Mouse (Mus musculus) limb, embryonic 14.5 days (tissue): ENCODE results near the gene Nfyc. TPM values are rescaled to one million over a fixed set of nuclear protein-coding genes. Genes with fewer than 3 reads are reported as not detected.
A peak's percentile ranks its signal among the peaks of the same experiment; 100 is the strongest.

Experiments used
- ATAC-seq: fragments of 200-750 bp; cut with Nextera tagmentation; 2 replicates; pipeline ENCODE4 v1.8.0; 2017; ENCODE audit warnings: low read depth, moderate number of reproducible peaks, moderate TSS enrichment; ENCODE audit not compliant: low FRiP score
- DNase-seq: peaks from one replicate; pipeline ENCODE4 v3.0.0-alpha.2; 2015; ENCODE audit warnings: low spot score
- H3K27ac ChIP-seq: fragments of 300-500 bp; sonication (generic); replicated peaks from 2 replicates; pipeline ENCODE4 v1.5.1; 2014; ENCODE audit warnings: low read depth, mild to moderate bottlenecking, low read length, moderate library complexity, mixed read lengths
- H3K27me3 ChIP-seq: fragments of 300-500 bp; sonication (generic); 2 replicates; pipeline ENCODE4 v1.6.1; 2014; ENCODE audit warnings: low read length, mixed read lengths; ENCODE audit not compliant: control insufficient read depth, insufficient read depth
- H3K36me3 ChIP-seq: fragments of 300-500 bp; sonication (generic); 2 replicates; pipeline ENCODE4 v1.6.1; 2014; ENCODE audit warnings: mild to moderate bottlenecking, low read length, moderate library complexity, mixed read lengths; ENCODE audit not compliant: control insufficient read depth, insufficient read depth
- H3K4me1 ChIP-seq: fragments of 300-500 bp; sonication (generic); 2 replicates; pipeline ENCODE4 v1.6.1; 2014; ENCODE audit warnings: antibody characterized with exemption, low read length, mixed read lengths; ENCODE audit not compliant: control insufficient read depth, insufficient read depth
- H3K4me2 ChIP-seq: fragments of 300-500 bp; sonication (generic); replicated peaks from 2 replicates; pipeline ENCODE4 v1.6.1; 2014; ENCODE audit warnings: low read depth, mild to moderate bottlenecking, low read length, moderate library complexity; ENCODE audit not compliant: severe bottlenecking
- H3K4me3 ChIP-seq: fragments of 300-500 bp; sonication (generic); replicated peaks from 2 replicates; pipeline ENCODE4 v1.5.1; 2014; ENCODE audit warnings: low read length
- H3K9ac ChIP-seq: fragments of 300-500 bp; sonication (generic); 2 replicates; pipeline ENCODE4 v1.6.1; 2014; ENCODE audit warnings: mild to moderate bottlenecking, low read depth, low read length, moderate library complexity; ENCODE audit not compliant: severe bottlenecking
- H3K9me3 ChIP-seq: fragments of 300-500 bp; sonication (generic); 2 replicates; pipeline ENCODE4 v1.6.1; 2016; ENCODE audit warnings: low read length; ENCODE audit not compliant: control insufficient read depth
- POLR2A ChIP-seq: fragments of 200-500 bp; IDR thresholded peaks from 2 replicates; pipeline ENCODE4 v1.8.0; 2012; ENCODE audit warnings: inconsistent platforms, mild to moderate bottlenecking, moderate library complexity, borderline replicate concordance; ENCODE audit not compliant: insufficient read depth, insufficient read length; ENCODE audit errors: extremely low read depth
- WGBS: fragments of 180-500 bp; shearing (Covaris S2); extraction: QIAGEN DNeasy Blood & Tissue Kit; methylation state at CpG from one replicate; pipeline ENCODE4 v1.1.7; 2014; 5-methylcytosine and 5-hydroxymethylcytosine counted together
- polyA plus RNA-seq, 2 experiments: library from polyadenylated mRNA; depleted of rRNA in 1 of 2; stranded (reverse) in 1 of 2; unstranded in 1 of 2; fragments of >200 nt; fragmentation: Nextera tagmentation in 1 of 2; extraction: Ambion mirVana in 1 of 2; gene quantifications; 2 replicates each; pipeline versions ENCODE4 v1.2.1 to v1.2.3; 2012 to 2014

Gene Nfyc
- polyA plus RNA-seq, 2 experiments: 108 to 170 TPM

DNA sequence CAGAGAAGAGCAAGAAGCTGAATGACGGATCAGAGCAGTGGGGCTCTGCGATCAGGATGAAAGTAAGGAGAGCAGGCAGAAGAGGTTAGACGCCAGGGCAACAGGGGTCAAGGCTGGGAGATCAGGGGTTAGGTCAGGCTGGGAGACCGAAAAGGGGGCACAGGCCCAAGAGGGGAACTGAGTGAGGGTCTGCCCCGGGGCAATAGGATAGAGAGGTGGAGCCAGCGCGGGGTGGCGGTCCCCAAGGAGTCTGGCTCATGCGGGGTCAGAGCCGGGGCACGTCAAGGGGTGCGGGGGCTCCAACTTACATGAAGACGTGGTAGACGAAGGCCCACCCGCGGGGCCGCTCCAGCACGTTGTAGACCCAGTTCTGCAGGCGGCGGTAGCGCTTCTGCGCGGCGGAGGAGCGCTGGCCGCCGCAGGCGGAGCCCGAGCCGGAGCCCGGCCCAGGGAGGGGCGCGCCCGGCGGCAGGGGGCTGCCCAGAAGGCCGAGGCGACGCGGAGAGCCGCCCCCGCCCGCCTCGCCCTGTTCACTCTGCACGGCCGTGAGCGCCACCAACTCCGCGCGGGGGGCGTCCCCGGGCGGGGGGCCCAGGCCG is 84.7 kb downstream of the Nfyc start:
- Histone ChIP-seq H3K4me1 (peaks cover 7% of the 10 kb centered on the region; the same call in 1 of the 2 replicates), H3K9me3 (no peaks in the 10 kb centered on the region)
- peak; percentile 77 for ATAC-seq

GRCm38 (mm10) chr4:120745731-120746551 is 85.4 kb downstream of the Nfyc start:
- ATAC-seq (no peak), DNase-seq (no peak)
- Histone ChIP-seq H3K36me3 (no peaks in the 10 kb centered on the region), H3K4me1 (peaks cover 7% of the 10 kb centered on the region; the same call in 1 of the 2 replicates), H3K9ac (no peak overlapping the region), H3K27me3 (peaks cover 62% of the 10 kb centered on the region), H3K9me3 (no peaks in the 10 kb centered on the region), H3K4me2 (no peak overlapping the region), H3K27ac (no peak overlapping the region), H3K4me3 (no peak overlapping the region)
- WGBS: 40% methylated on average over 10 of the region's 10 CpGs
- TF ChIP-seq POLR2A: no peak

More for the DNA sequence above, 84.7 kb downstream of the Nfyc start:
- WGBS: 10% methylated on average over 17 of the region's 53 CpGs
- peak overlapping the region; percentile 64 for H3K4me3 ChIP-seq
- peak overlapping the region; percentile 51 for H3K9ac ChIP-seq
- H3K36me3 ChIP-seq: no peaks in the 10 kb centered on the region
- no peak overlapping the region for H3K27ac ChIP-seq
- H3K27me3 ChIP-seq: peaks cover 66% of the 10 kb centered on the region
- peak overlapping the region; percentile 99 for H3K4me2 ChIP-seq
- no peak for DNase-seq
- TF ChIP-seq POLR2A: no peak

DNA sequence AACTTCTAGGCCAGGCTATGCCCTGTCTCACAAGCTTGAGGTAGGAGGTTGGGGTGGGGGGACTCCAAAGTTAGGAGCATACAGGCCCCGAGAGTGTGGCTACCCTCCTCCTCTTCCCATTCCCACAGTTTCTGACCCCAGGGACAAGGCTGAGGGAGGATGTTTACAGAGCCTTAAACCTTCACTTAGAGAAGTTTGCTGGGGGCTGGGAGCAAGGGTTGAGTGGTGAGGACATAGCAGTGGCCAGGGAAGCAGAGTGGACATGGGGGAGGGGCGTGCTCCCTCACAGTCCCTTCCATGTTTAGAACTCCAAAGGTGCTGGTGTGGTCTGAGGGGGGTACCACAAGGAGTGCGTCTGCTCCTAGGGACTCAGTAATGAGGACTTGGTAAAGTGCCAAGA is 87.7 kb downstream of the Nfyc start:
- no peak for TF ChIP-seq POLR2A
- no peaks in the 10 kb centered on the region for H3K9me3 ChIP-seq
- peaks cover 7% of the 10 kb centered on the region; the same call in 1 of the 2 replicates for H3K4me1 ChIP-seq
- no peak overlapping the region for H3K4me3 ChIP-seq
- H3K9ac ChIP-seq: no peak overlapping the region
- no peak for DNase-seq
- no peak overlapping the region for H3K4me2 ChIP-seq
- H3K27me3 ChIP-seq: peaks cover 43% of the 10 kb centered on the region
- no peak for ATAC-seq
- WGBS: 53% methylated on average over 3 of the region's 3 CpGs
- no peaks in the 10 kb centered on the region for H3K36me3 ChIP-seq
- H3K27ac ChIP-seq: no peak overlapping the region

DNA sequence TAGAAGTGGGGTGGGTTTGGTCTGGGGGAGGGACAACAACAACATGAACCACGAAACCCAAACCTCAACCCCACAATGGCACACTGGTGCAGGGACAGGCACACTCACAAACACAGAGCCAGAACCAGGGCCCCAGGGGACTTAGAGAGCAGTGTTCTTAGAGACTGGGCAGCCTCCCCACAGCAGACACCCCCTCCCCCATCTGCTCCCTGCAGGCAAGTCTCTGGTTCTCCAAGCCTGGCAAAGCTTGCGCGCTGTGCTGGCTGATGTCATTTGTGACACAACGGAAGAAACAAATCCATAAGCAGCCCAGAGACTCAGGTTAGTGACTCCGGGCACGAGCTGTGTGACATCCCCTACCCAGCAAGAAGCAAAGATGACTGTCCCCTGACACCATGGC is 90.1 kb downstream of the Nfyc start:
- H3K9me3 ChIP-seq: no peaks in the 10 kb centered on the region
- TF ChIP-seq POLR2A: no peak
- H3K27ac ChIP-seq: no peak overlapping the region
- H3K4me3 ChIP-seq: no peak overlapping the region
- no peaks in the 10 kb centered on the region for H3K36me3 ChIP-seq
- H3K4me1 ChIP-seq: 0 out of 2 replicates have a peak, but pooled peaks cover under 1% of the 10 kb centered on the region
- no peak overlapping the region for H3K9ac ChIP-seq
- DNase-seq (no peak), ATAC-seq (no peak)
- 75% methylated on average over 6 of the region's 6 CpGs for WGBS
- no peak overlapping the region for H3K4me2 ChIP-seq
- H3K27me3 ChIP-seq: peaks cover 23% of the 10 kb centered on the region

GRCm38 (mm10) chr4:120734012-120734622 is 97.3 kb downstream of the Nfyc start:
- Histone ChIP-seq H3K27ac (no peak overlapping the region), H3K4me1 (peaks cover 14% of the 10 kb centered on the region; the same call in 1 of the 2 replicates), H3K4me2 (no peak overlapping the region), H3K9me3 (no peaks in the 10 kb centered on the region), H3K9ac (no peak overlapping the region), H3K4me3 (no peak overlapping the region), H3K27me3 (no peaks in the 10 kb centered on the region), H3K36me3 (no peaks in the 10 kb centered on the region)
- DNase-seq: no peak
- WGBS: 82% methylated on average over 5 of the region's 5 CpGs
- no peak for TF ChIP-seq POLR2A
- ATAC-seq: no peak
